In genomic region chr7:94180027-94180426, GRCm38 (mm10) we compare ENCODE assay signal across 24 mouse cellular contexts.
A peak's percentile ranks its signal among the peaks of the same experiment; 100 is the strongest.
DNase-seq lines count a peak whose midpoint lies in the region; TF ChIP-seq lines count a peak whose summit lies in the region.
"Had no signal": no experiment of that assay in that cellular context is flagged by ENCODE, and none has a peak within 500 bp of the region (broad histone marks: within the 10 kb centered on the region; RNA-seq: fewer than 3 reads in every experiment).

No protein-coding gene starts in this region.

- no peak overlapping the region for H3K27ac ChIP-seq in layer of hippocampus, adult 2 months
- H3K27ac ChIP-seq: embryonic facial prominence, embryonic 15.5 days; forebrain, embryonic 10.5 days; heart, embryonic 10.5 days; hindbrain, embryonic 13.5 days; liver, embryonic 12.5 days; midbrain, embryonic 10.5 days had no signal

- peak; percentile 1 for DNase-seq in embryo, embryonic 11 days
- no peak for DNase-seq in embryo, embryonic 10 days (ENCODE audit: low spot score)
- peak; percentile 1 to 10 for DNase-seq in layer of hippocampus, adult 2 months (ENCODE audit: low spot score in 2 of 2)
- DNase-seq in layer of hippocampus, adult 9-10 months (ENCODE audit: low spot score): no peak
- DNase-seq in ES-CJ7 (ENCODE audit: low read depth, low spot score): peak; percentile 9
- peak; percentile 51 for DNase-seq in brain, embryonic 14.5 days (ENCODE audit: low read depth)
- no peak for DNase-seq in gastrocnemius, adult 18-20 months (ENCODE audit: low spot score)
- no peak for DNase-seq in urinary bladder, postnatal 10 days (ENCODE audit: low spot score)
- DNase-seq: adrenal gland, adult 2 months; cerebellum, adult 11-12 months; heart, postnatal 10 days; kidney, adult 18-20 months; kidney, postnatal 25 days; lung, embryonic 14.5 days; lung, postnatal 4 days; right cerebral cortex, adult 18-20 months; thymus, postnatal 14 days had no signal

- TF ChIP-seq POLR2A in brain, embryonic 14.5 days (IDR thresholded peaks at IDR 0.05; ENCODE audit: borderline replicate concordance, extremely low read depth, insufficient read depth, insufficient read length, poor library complexity, severe bottlenecking): no peak

- H3K4me3 ChIP-seq in layer of hippocampus, adult 2 months: no peak overlapping the region
- H3K4me3 ChIP-seq: embryonic facial prominence, embryonic 15.5 days; forebrain, embryonic 10.5 days; heart, embryonic 10.5 days; hindbrain, embryonic 13.5 days; liver, embryonic 12.5 days; midbrain, embryonic 10.5 days; myocyte had no signal

- peak; percentile 76 for TF ChIP-seq CTCF in layer of hippocampus, adult 2 months (conservative IDR thresholded peaks at IDR 0.05)
- peak; percentile 36; the same call in 1 of the 2 replicates for TF ChIP-seq CTCF in brain, embryonic 14.5 days (IDR thresholded peaks at IDR 0.05; ENCODE audit: borderline replicate concordance, extremely low read depth, insufficient read depth, insufficient read length)

Comparison
In these comparisons a context has a peak if more than half of its experiments do, and no peak if none do; other contexts are left out.
1. DNase-seq: peak in embryo, embryonic 11 days (single experiment), layer of hippocampus, adult 2 months (2 of 2), ES-CJ7 (single experiment) and brain, embryonic 14.5 days (single experiment); none in embryo, embryonic 10 days (single experiment), layer of hippocampus, adult 9-10 months (single experiment), gastrocnemius, adult 18-20 months (single experiment) and urinary bladder, postnatal 10 days (single experiment).